Mouse (Mus musculus): ENCODE results near the gene Dab2ip. TPM values are rescaled to one million over a fixed set of nuclear protein-coding genes. Genes with fewer than 3 reads are reported as not detected.

Dab2ip gene
- total RNA-seq, 2 experiments from 2014 or later: 130 TPM

DNA sequence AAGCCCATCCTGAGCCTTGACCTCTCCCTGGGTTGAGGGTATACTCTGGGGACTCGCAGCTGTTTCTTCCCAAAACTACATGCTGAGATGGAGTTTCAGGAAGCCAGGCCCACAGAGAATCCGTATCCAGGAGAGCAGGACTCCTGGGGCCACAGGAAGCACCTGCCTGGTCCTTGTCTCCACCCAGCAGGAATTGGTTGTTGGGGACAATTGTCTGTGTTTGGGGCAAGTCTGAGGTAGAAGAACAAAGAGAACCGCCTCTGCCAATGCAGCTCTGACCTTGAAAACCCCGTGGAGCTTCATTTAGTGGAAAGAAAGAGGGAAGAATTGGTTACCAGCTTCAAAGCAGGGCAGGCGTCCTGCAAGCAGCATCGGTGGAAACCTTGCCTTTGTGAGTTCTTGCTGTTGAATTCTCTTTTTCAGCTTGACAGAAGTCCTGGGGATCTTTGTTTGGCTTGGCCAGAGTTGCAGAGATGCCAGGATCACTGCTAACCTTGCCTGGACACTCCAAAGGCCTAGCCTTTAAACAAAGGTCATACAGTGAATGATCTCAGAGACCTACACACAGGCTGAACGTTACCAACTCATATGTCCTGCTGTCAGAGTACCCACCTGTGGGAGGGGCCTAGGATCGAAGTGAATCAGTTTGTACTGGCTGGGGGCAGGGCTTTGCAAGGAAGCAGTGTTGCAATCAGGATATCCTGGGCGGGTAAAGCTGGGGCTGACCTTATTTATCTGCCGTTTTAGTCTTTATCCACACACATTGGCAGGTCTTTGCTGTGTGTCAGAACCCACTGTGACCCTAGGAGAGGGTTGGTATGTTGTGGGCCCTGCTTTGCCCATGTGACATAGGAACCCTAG is 122.0 kb downstream of the Dab2ip start:
- DNase-seq (ENCODE audit: low spot score in 2 of 2): no peak

DNA sequence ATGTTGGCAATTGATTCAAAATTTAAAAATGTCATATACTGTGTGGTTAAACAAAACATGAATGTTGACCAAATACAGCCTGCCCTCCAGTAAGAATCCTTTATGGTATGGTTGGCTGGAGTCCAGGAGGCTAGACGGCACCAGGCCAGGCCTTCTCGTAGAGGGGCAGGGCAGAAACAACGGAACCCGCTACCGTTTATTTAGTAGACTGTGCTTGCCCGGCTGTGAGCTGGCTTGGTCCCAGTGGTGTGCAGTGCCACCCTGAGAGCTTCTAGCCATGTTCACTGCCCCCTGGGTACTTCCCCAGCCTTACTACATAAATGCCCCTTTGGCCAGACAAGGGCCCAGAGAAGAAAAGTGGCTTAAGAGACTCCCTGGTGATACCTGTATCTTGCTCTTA is 122.8 kb downstream of the Dab2ip start:
- no peak for DNase-seq (ENCODE audit: low spot score in 2 of 2)

DNA sequence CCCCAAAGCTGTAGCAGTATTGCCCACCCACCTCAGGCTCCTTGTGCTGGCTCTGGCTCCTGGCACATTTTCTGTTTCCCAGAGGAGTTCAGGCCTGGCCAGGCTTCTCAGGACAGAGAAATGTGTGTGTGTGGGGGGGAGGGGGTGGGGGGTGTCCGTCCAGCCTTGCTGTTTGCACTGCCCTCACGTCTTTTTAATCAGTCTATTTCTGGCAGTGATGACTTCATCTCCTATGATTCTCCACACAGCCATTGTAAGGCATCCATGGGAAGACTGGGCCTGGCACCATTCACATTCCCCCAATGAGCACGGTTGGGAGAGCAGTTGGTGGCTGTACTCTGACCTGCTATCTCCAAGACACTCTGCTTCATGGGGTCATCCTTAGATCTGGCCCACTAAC is 125.9 kb downstream of the Dab2ip start:
- DNase-seq (ENCODE audit: low spot score in 2 of 2): no peak

DNA sequence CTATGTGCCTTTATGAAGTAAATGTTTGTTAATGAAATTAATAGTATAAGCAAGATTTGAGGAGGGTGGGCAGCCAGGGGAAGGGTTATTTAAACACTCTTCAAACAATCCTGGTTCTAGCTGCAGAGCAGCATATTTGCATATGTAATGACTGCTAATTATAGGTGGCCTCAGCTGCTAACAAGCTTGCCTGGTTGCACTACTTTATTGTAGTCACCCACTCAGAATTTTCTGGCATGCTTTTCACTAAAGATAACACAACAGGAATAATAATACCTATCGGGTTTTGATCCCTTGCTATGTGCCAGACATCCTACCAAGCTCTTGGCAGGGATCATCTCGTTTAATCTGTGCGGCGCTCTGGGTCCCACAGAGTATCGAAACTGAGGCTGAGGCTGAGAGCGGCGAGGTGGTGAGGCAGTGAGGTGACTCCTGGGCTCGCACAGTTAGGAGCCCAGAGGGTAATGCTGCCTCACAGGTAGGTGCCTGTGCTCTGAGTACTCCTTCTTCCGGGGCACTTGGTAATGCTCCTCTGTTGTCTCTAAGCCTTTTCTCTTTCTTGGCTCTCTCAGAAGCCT is 126.8 kb downstream of the Dab2ip start:
- DNase-seq (ENCODE audit: low spot score in 2 of 2): no peak

DNA sequence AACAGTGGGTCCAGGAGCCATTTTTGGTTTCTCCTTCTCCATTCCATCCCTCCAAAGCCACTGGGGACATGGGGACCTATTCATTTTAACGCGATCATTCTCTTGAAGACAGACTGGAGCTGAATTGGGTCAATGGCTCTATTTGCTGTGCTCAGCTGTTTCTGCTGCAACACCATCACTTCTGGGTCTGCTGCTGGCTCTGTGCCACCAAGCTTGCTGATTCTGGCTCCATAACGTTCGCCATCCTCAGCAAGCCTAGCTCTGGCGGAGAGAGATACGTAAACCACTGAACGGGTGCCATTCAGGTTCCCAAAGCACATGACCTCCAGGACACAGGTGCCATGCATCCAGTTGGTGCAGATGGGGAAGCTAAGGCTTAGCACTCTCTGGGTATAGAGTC is 128.0 kb downstream of the Dab2ip start:
- no peak for DNase-seq (ENCODE audit: low spot score in 2 of 2)

DNA sequence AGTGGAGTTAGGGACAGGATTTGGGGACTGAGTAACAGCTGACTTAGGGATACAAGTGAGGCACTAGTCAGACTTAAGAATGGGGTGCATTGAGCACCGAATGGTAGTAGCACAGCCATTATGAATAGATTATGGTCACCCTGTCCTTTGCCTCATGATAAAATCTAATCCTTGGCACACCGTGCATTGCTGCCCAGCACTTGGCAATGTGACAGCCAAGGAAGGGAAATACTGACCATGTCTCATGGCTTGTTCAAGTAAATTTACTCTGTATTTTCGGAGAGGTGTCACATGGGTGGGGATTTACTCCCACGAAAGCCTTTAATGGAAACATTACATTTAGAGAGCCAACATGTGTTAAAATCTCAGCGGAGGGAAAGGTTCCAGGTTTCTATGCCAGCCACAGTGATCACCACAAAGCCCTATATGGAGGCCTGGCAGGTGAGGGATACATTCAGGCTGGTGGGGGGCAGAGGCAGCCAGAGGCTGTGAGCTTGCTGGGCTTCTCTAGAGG is 129.5 kb downstream of the Dab2ip start:
- DNase-seq (ENCODE audit: low spot score in 2 of 2): no peak

DNA sequence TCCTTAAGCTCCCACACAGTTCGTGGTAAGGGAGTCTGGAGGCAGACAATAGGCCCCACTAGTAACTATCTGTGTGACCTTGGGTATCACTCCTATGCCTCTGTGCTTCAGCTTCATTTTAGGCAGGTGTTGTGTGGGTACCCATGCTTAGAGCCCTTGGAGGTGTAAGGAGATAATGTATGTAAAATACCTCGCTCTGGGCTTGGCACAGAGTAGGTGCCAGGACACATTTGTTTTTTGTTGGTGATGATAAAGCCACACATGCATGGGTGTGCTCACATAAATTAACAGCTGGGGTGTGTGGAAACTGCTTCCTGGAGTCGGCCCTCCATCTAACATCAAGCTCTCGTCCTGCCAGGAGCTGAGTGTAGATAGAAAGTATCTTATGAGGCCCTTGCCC is 130.1 kb downstream of the Dab2ip start:
- no peak for DNase-seq (ENCODE audit: low spot score in 2 of 2)

DNA sequence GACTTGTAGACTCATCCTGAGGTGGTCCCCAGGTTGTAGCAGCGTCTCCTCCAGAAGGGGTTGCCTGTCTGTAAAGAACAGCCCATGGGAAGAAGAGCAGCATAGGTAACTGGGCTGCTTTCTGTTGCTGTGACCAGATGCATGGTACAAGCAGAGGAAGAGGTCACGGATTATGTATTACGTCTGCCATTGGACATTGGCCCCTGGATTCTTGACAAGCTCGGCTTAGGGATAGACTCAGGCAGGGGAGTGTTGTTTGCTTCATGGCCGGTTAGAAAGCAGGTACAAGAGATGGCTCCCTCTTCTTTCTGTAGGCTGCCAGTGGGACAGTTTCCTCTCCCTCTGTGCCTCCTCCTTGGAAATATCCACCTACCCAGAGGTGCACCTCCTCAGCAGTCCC is 130.5 kb downstream of the Dab2ip start:
- no peak for DNase-seq (ENCODE audit: low spot score in 2 of 2)

DNA sequence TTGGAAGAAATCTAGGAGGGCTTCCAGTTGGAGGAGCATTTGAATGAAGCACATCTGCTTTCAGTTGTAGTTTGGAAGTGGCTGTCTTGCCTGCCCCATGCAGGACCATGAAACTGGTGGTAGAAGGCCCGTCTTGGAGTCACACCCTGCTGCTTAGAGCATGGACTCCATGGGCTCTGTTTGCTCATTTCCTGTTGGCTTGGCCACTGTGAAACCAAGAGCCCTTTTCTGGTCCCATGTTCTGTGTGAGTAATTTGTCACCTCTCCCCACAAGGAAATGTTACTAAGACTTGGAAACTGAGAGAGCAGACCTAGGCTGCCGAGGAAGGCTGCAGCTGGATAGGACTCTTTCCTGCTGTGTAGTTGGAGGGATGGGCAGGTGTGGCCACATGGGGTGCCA is 131.8 kb downstream of the Dab2ip start:
- DNase-seq (ENCODE audit: low spot score in 2 of 2): no peak

DNA sequence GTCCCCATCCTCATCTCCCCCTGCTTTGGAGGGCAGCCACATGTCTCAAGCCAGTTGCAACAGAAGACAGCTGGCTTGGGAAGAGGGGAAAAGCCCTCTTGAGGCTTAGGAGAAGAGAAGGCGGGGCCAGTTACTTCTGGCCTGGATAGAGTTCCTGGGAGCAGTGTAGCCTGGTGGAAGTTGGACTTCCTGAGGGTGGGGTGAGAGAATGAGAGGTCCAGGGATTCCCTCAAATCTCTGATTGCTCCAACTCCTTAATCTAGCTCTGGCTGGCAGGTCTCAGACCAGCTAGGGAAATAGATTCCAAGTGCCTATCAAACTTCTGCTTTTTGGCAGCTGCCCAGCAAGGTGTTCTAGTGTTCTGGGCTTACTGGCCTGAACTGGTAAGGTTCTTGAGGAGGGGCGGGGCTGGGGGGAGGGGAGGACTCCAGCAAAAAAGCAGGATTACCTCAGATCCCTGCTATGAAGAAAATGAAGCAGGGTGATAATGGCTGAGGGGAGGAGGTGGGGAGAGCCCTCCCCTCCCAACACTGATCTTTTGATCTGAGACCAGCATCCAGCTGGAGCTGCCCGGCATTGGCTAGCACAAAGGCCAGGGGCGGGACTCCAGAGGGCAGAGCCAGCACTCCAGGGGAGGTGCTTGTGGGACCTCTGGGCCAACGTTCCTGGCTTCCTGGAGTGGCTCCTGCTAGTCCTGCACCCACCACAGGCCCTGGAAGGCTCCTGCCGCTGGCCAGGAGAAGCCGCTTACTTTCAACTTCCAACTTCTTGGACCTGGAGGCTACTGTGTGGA is 133.4 kb downstream of the Dab2ip start:
- no peak for DNase-seq (ENCODE audit: low spot score in 2 of 2)

DNA sequence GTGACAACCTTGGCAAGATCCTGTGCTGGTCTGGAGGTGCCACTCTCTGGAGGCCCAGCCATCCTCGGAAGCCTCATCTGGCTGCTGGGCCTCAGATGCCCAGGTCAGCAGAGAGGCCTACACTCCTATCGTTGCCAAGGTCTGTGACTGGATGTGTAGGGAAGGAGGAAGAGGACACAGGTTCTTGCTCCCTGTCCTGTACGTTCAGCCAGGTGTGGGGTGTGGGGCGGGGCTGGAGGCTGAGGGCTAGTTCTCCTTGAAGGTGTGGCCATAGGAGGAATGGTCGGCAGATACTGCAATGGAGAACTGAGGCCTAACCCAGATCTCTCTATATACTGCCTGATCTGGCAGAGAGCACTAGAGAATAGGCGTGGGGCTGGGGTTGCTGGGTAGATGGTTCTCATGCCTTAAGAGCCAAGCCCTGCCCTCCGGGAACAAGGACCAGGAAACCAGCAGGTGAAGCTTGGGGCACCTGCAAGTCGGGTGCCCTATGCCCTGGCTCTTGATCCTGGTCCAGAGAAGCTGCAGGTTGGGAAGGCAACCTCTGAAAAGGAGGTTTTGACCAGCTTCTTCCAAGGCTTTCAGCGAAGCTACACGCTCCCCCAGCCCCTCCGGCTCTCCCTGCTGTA is 134.3 kb downstream of the Dab2ip start:
- no peak for DNase-seq (ENCODE audit: low spot score in 2 of 2)

DNA sequence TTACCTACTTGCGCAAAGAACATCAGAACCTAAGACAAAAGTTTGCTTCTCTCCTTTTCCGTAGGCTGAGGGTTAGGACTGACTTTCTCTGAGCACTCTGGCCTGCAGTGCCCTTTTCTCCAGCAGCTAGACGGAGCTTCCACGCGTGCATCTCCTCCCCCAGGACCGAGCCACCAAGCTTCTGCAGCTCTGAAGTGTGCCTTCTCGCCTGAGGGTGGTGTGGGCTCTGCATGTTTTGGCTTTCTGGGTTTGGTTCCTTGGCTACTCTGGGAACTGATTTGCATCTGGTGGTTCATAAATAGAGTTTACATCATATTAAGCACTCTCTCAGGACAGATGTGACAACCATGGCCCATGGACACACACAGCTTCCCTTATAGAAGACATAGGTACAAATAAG is 135.0 kb downstream of the Dab2ip start:
- DNase-seq (ENCODE audit: low spot score in 2 of 2): no peak

DNA sequence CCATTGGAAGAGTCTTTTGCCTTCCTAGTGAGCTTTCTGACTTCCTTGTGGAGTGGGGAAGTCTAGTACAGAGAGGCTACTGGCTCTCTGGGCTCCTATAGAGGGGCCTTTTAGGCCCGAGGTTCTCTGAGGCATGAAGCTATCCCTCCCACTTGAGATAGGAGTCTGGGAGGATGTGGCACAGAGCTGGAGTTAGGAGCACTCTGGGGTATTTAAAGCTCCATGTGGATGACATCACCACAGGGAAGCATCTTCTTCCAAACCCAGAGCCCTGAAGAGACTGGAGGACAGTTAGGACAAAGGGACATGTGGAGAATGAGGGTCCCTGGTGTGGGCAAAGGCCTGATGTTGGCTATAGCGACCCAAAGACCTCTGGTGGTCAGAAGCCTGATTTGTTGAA is 136.0 kb downstream of the Dab2ip start:
- DNase-seq (ENCODE audit: low spot score in 2 of 2): no peak

DNA sequence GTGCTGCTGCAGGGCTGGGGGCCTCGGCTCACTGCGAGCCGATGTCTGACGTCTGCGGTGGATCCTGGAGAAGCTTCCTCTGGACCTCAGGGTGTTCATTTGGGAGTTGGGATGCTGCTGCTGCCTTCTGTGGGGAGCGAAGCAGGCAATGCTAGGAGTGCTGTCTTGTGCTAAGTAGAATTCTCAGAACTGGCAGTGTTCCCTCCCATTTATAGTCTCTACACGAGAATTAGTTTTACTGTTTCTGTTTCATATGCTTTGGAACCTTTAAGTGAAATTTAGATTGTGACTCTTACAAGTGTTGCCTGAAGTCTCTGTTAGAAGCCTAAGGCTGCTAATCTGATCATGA is 138.1 kb downstream of the Dab2ip start:
- no peak for DNase-seq (ENCODE audit: low spot score in 2 of 2)

DNA sequence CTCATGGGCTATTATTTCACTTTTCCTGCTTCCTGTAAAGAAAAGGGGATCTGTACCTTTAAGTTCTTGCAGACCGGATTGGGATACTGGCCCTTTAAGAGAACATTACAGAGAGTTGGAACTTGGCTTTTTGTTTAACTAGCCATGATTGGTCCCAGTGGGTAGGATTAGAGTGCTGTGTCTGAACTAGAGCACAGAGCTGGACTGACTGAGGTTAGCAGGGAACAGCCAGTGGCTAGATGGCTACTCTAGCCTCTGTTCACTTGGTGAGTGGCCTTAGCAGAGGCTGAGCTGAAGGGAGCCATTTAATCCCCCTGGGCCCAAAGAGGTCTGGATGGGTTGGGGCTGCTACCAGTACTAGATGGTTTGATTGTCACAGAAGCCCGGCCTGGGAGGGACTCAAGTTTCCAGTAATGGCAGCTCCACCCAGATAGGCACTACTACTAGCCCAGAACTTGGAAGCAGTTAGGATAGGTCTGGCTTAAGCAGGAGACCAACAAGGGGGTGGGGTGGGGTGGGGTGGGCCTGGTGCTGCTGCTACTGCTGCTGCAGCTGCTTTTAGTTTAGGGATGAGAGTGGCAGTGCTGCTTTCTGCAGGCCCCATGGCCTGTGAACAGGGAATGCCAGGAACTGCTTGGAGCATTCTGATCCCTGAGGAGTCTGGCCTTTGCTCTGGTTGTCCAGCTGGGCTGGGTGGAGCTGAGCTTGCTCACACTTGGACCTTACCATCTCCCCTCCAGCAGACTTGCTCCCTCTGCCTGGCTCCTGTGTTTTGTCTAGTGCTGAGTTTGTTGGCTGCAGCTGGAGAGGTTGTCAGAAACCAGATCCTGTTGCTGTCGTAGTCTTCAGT is 138.7 kb downstream of the Dab2ip start:
- DNase-seq (ENCODE audit: low spot score in 2 of 2): no peak

DNA sequence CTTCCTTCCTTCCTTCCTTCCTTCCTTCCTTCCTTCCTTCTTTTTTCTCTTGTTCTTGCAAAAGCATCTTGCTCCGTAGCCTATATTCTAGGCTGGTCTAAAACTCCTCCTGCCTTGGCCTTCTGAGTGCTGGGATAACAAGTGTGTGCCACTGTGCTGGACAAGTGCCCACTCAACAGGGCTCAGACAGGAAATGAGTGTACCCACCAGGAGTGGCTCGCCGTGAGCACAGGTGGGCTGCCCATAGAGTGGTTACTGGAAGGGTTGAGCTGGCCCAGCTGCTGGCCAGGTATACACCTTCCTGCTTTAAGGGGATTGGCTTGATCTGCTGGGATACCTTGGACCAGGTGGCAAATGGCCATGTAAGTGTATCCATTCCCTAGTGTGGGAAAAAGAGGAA is 139.7 kb downstream of the Dab2ip start:
- DNase-seq (ENCODE audit: low spot score in 2 of 2): no peak

DNA sequence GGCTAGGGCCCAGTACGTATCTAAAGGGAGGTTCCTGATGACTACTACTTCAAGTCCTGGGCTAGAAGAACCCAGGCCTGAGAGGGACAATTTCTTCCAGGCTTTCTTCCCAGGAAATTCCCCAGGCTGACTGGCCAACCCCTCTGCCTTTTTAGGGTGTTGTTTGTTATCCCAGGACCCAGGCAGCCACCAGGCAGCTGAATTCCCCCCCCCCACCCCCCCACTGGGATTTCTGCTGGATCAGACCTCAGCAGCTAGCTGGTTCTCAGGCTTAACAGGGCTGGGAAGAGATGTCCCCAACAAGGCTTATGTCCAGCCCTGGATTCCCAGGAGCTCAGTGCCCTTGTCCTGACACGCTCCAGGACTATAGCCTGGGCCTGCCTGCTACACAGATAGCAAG is 142.9 kb downstream of the Dab2ip start:
- no peak for DNase-seq (ENCODE audit: low spot score in 2 of 2)

DNA sequence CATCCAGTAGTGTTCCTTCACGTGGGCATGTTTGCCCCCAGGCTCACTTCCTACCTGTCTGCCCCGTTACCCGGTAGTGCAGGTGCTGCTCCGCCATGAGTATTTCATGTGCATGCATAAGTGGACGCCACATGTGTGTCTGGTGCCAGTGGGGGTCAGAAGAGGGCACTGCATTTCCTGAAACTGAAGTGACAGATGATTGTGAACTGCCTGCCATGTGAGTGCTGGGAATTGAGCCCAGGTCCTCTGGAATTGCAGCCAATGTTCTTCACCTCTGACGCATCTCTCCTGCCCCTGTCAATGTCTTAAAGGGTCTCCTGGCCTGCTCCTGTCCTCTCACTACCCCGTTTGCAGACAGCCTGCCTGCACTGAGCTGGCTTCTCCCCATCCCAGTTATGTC is 143.9 kb downstream of the Dab2ip start:
- no peak for DNase-seq (ENCODE audit: low spot score in 2 of 2)

DNA sequence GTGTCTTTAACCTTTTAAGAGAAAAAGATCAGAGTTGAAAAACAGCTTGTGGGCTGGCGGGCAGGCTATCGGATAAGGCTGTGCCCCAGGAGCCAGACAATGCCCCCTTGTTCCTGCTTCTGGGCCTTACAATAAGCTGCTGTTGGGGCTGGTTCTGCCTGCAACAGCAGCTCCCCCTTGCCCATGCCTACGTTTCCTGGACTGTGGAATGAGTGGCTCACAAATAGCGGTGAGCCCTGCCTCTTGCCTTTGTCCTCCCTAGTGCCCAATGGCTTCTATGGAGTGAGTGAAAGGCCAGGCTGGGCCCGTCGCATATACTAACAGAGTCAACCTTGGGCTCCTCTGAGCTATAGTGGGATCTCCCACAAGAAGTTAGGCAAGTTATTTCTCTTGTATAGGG is 144.5 kb downstream of the Dab2ip start:
- DNase-seq (ENCODE audit: low spot score in 2 of 2): no peak

DNA sequence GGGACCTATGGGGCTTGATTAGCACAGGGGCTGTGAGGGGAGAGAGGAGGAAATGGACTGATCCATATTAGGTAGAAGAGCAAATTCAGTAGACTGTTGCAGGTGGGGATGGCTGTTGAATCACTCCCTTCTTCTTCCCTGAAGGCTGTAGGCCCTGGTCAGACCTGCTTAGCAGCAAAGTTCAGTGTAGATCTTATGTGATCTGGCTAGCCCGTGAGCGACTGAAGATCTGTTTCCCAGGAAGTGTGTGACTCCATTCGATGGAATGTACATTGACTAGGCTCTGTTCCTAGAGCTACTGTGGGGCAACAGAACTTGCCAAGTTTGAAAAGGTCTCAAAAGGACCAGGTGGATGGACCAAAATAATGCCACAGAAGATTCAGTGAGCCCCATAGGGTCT is 145.2 kb downstream of the Dab2ip start:
- no peak for DNase-seq (ENCODE audit: low spot score in 2 of 2)

DNA sequence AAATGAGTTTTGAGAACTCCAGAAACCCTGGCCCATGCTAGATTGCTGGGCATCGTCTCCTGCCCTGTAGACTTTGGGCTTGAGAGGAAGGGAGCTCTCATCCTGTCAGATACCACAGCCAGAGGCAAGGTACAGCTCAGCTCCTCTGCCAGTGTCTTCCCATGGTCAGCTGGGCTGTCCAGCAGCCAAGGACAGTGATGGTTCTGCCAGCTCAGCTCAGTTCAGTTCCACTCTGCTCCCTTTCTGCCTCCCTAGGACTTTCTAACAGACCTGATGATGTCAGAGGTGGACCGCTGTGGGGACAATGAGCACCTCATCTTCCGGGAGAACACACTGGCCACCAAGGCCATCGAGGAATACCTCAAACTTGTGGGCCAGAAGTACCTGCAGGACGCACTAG is 154.5 kb downstream of the Dab2ip start:
- no peak for DNase-seq (ENCODE audit: low spot score in 2 of 2)

Data from layer of hippocampus, postnatal 10 days (tissue).